Mouse (Mus musculus): ENCODE measurements around the gene Agtr1a.

Agtr1a gene

GRCm38 (mm10) chr13:30361002-30361401, 24.8 kb downstream of the Agtr1a start:
- ATAC-seq (ENCODE audit: insufficient number of reproducible peaks, low FRiP score, low TSS enrichment): no peak

- ATAC-seq (ENCODE audit: insufficient number of reproducible peaks, low FRiP score, low TSS enrichment): no peak
These were observed 25.8 kb downstream of the Agtr1a start for GRCm38 (mm10) chr13:30362048-30362447.

- no peak for ATAC-seq (ENCODE audit: insufficient number of reproducible peaks, low FRiP score, low TSS enrichment)
These were observed 27.9 kb downstream of the Agtr1a start for GRCm38 (mm10) chr13:30364097-30364625.

DNA sequence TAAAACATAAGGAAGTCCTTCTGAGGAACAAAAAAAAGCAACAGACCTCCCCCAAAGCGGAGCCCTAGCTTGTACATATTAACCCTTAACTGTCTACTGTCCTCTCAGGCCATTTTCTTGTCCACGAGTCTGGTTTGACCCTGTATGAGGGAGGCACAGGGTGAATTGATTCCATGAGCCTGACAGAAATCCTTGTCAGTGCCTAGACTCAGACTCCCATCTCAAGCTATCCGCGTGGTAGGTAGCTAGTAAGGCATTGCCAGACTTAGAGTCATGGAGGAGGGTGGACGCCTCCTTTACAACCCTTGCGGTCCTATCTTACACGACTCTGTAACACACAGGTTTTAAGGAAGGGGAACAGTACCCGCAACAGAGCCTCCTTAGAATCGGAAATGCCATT, 28.5 kb downstream of the Agtr1a start:
- no peak for ATAC-seq (ENCODE audit: insufficient number of reproducible peaks, low FRiP score, low TSS enrichment)

DNA sequence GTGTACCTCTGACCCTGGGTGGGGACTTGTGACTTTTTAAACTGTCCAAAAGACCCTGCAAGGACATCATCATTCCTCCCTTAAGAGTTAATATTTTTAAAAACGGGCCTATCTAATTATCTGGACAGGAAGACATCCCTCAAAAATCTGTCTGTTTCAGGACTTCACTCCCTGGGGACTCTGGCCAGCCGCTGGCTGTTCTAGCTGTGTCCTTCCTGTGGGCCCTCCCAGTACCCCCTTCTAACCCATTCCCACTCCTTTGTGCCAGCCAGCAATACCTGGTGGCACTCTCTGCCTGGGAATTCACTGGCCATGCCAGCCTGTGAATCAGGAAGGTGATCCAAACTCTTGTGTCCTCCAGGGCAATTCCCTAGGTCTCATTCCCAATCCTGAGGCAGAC, 29.1 kb downstream of the Agtr1a start:
- ATAC-seq (ENCODE audit: insufficient number of reproducible peaks, low FRiP score, low TSS enrichment): no peak

DNA sequence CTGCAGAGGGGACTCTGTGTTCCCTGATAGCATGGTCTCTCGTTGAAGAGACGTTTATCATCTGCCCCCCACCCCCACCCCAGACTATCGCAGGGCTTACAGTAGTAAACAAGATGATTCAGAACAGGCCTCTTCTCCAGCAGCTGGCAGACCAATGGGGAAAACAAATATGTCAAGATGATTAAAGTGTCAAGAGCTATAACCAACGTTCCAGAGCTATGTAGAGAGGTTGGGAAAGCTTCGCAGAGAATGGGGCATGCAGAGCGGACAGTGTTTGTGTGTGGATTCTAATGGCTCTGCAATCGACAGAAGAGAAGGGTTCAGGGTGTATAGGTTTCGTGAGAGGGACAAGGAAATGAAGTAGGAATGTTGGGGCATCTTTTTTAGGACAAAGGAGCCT, 31.9 kb downstream of the Agtr1a start:
- ATAC-seq (ENCODE audit: insufficient number of reproducible peaks, low FRiP score, low TSS enrichment): no peak

DNA sequence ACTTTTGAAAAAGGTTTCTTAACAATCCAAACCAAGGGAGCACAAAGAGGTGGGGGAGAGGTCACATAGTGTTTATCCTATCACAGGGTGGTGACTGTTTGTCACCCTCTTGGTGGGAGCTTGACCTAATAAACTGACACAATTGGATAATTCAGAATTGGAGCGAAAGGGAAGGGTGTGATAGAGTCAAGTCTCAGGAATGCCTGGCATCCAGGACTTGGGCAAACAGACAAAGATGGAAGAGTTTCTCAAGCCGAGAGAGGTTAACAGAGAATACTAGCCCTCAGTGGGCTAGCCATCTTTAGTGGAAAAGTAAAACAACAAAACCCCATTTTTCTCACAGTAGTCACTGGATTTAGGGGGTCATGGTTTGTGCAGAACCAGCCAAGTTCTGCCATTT, 32.5 kb downstream of the Agtr1a start:
- ATAC-seq (ENCODE audit: insufficient number of reproducible peaks, low FRiP score, low TSS enrichment): no peak

DNA sequence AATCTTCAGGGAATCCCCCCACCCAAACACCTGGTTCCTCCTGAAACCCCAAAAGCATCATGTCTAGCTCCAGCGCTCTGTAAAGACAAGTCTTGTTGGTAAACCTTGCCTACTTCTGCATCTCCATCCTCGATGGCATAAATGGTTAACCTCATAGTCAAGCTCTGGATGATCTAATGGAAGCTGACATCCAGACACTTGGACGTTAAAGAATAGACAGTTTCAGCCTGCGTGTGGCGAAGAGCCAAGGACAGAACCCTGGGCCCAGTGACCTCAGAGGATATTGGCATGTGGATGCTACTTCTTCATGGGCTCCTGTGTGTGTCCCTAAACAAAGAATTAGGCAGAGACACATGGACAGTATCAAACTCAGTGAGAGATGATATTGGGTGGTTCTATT, 42.6 kb downstream of the Agtr1a start:
- no peak for ATAC-seq (ENCODE audit: insufficient number of reproducible peaks, low FRiP score, low TSS enrichment)

- no peak for ATAC-seq (ENCODE audit: insufficient number of reproducible peaks, low FRiP score, low TSS enrichment)
These were observed 48.9 kb downstream of the Agtr1a start for GRCm38 (mm10) chr13:30385183-30385582.

DNA sequence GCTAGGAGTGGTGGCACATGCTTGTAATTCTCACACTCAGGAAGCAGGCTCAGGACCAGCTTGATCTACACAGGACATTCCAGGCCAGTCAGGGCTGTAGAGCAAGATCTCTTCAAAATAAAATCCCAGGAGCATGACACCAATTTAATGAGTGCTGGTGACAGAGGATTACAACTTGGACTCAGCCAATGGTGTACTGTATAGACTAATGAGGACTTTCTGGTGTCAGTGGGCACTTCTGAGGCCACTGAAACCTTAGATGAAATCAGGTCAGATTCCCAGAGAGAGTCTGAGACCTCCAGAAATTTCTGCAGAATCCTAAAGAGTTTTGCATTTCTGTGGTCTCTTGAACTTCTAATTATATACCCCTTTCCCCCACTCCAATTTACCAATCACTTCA, 57.9 kb downstream of the Agtr1a start:
- no peak for ATAC-seq (ENCODE audit: insufficient number of reproducible peaks, low FRiP score, low TSS enrichment)

DNA sequence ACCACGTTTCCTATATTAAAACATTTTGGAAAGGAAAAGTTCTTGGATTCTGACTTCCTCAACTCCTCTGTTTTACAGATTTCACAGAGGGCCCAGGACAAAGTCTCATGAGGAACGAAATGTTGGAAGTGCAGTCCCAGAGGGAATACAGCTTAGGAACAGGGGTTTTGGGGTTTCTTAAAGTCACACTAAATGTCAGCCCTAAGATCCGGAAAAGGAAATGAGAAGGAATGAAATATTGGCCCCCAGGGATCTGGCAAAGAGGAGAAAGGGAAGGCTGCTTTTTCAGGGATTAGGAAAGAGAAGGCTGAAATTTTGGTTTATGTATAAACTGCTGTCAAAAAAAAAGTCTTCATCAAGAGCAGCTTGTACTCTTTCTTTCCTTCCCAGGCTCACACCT, 60.2 kb downstream of the Agtr1a start:
- ATAC-seq (ENCODE audit: insufficient number of reproducible peaks, low FRiP score, low TSS enrichment): no peak

GRCm38 (mm10) chr13:30398852-30399251, 62.6 kb downstream of the Agtr1a start:
- no peak for ATAC-seq (ENCODE audit: insufficient number of reproducible peaks, low FRiP score, low TSS enrichment)

GRCm38 (mm10) chr13:30400621-30401020, 64.4 kb downstream of the Agtr1a start:
- ATAC-seq (ENCODE audit: insufficient number of reproducible peaks, low FRiP score, low TSS enrichment): no peak

DNA sequence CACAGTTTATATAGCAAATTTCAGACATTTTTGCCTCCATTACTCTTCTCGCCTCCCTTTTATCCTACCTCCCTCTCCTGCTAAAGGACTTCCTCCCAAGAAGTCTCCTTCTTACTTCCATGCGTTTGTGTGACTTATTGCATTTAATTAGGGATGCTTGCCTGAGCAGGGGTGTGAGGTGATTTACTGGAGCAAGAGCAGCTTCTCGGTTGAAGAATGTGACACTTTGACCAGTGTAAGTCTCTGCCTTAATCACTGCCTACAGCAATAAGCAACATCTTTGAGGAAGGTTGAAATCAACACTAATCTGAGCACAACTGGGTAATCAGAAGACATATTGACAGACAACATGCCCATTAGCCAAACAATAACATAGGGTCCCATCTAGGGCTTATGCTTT, 67.6 kb downstream of the Agtr1a start:
- ATAC-seq (ENCODE audit: insufficient number of reproducible peaks, low FRiP score, low TSS enrichment): no peak

DNA sequence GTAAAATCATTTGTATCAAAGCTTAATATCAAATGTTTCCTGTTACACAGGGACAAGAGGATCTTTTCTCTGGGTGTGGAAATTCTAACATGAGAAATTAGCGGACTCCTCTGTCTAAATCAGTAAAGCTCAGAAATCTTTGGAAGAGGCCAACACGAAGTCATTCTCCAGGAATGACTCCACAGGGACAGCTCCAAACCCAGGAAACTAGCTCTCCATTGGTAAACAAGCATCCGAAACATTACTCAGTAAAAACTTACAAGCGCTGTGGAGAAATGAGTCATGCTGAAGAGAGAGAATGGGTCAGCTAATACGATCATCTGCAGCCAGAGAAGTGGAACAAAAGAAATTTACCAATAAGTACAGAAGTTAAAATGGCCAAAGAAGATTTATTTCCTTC, 82.4 kb downstream of the Agtr1a start:
- ATAC-seq (ENCODE audit: insufficient number of reproducible peaks, low FRiP score, low TSS enrichment): no peak

GRCm38 (mm10) chr13:30427008-30427407, 90.8 kb downstream of the Agtr1a start:
- no peak for ATAC-seq (ENCODE audit: insufficient number of reproducible peaks, low FRiP score, low TSS enrichment)

DNA sequence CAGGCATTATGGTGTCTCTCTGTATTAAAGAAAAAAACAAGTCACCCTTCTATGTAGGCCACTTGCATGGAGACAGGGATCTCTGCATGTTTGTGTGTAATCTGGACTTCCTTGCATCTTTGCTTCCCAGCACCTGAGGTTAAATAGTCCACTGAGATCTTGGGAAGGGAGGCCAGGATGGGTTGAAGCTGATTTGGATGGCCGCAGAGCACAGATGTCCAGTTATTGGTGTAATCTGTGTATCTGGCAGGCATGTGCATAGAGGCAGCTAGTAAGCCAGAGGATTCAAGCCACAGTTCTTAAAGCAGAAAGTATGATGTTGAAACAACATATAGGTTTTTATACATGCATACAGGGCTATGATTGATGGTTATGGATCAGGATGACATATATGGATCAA, 91.2 kb downstream of the Agtr1a start:
- no peak for ATAC-seq (ENCODE audit: insufficient number of reproducible peaks, low FRiP score, low TSS enrichment)
